Mouse (Mus musculus): ENCODE data around the gene Gtse1. TPM values are rescaled to one million over a fixed set of nuclear protein-coding genes. Genes with fewer than 3 reads are reported as not detected.

Gtse1 gene
- 1 to 10 TPM; 1.4 to 1.7 TPM for total RNA-seq (2021)

DNA sequence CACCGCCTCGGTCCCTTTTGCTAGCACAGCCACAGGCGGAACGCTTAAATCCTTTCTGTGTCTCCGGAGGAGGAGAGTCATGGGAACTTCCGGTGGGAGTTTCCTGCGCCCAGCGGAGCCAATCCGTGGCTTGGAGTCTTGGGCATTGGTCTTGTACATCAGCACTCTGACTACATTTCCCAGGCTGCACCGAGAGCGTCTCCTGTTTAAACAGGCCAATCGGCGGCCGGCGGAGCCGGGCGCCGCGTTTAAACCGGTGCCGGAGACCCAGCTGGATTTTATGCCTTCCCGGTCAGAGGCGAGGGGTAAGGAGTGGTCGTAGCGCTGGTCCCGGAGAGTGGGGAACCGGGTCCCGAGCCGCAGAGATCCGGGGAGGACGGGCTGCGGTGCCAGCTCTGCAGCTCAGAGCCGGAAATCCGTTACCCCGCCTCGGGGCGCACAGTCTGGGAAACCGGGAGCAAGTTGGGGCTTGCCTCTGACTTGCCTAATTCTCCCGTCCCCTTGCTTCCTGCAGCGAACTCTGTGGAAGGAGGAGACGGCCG lies at the start of gene Gtse1:
Gtse1 (plus strand) TSS at position 256 of the 542 bp plus-strand sequence.
- DNase-seq (ENCODE audit: extremely low spot score in 1 of 2, low spot score in 2 of 2), result peak; percentile 96 to 97
- intact Hi-C loops (cut with DNase I), result no loop called here

- intact Hi-C loops (cut with DNase I), result no loop called here
- DNase-seq (ENCODE audit: extremely low spot score in 1 of 2, low spot score in 2 of 2), result no peak
Measured at GRCm38 (mm10) chr15:85810462-85810805, 49.1 kb upstream of the Gtse1 start.

DNA sequence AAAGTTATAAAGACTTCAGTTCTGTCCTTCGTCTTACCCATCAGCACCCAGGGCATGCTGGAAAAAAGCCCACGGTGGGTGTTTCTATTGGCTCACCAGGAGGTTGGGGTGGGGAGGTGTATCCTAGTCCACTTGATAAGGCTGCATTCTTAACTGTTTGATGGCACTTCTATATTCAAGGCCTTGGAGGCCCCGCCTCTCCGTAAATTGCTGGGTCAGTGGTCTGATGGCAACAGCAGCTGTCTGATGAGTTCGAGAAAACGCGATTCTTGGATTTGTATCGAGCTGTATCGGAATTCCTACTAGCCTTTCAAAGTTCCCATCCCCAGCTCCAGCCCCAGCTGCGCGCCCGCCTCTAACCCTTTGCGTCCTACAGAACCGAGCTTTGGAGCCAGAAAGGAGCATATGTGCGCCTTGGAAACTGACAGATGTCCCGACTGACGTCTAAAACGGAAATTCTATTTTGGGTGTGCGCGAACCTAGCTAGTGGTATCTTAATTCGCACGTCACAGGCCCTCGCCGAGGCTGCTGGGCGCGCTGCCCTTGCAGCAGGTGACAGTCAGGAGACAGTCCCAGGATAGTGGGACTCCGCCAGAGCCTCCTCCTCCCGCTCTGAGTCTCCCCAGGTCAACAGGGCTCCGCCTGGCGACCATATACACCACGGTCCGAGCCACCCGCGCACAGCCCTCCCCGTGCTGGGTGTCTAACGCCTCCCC lies 48.6 kb upstream of the Gtse1 start:
- intact Hi-C loops (cut with DNase I), result no loop called here
- peak; percentile 67 to 80 for DNase-seq (ENCODE audit: extremely low spot score in 1 of 2, low spot score in 2 of 2)

GRCm38 (mm10) chr15:85811535-85812277 lies 47.8 kb upstream of the Gtse1 start, which contains the start of gene Cdpf1:
Gene Cdpf1, minus strand, starts transcription at chr15:85811697.
- DNase-seq (ENCODE audit: extremely low spot score in 1 of 2, low spot score in 2 of 2), result peak; percentile 98
- intact Hi-C loops (cut with DNase I), result no loop called here

GRCm38 (mm10) chr15:85813428-85813827 lies 46.1 kb upstream of the Gtse1 start:
- no peak for DNase-seq (ENCODE audit: extremely low spot score in 1 of 2, low spot score in 2 of 2)
- intact Hi-C loops (cut with DNase I), result no loop called here

- intact Hi-C loops (cut with DNase I), result no loop called here
- peak in 1 of 2 experiments; percentile 72 for DNase-seq (ENCODE audit: extremely low spot score in 1 of 2, low spot score in 2 of 2)
Measured at GRCm38 (mm10) chr15:85821203-85822010, 38.1 kb upstream of the Gtse1 start, which contains the start of gene Pkdrej. Gene Pkdrej, minus strand, starts transcription at chr15:85821734.

DNA sequence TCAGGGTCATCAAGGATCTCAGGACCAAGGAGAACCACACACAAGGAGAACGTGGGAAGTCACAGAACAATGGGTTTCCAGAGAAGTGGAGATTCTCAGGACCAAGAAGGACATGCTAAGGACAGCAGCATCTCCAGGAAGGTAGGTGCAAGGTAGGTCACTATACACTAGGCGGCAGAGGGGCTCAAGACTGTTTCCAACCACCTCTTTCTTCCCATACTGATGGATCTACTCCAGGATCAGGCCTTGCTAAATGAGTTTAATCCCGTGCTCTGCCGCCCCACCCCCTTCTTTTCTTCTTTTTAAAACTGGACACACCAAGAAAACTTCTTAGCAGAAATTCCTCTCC lies 37.6 kb upstream of the Gtse1 start:
- no peak for DNase-seq (ENCODE audit: extremely low spot score in 1 of 2, low spot score in 2 of 2)
- intact Hi-C loops (cut with DNase I), result no loop called here

GRCm38 (mm10) chr15:85826676-85827075 lies 32.9 kb upstream of the Gtse1 start:
- DNase-seq (ENCODE audit: extremely low spot score in 1 of 2, low spot score in 2 of 2), result no peak
- intact Hi-C loops (cut with DNase I), result no loop called here

- DNase-seq (ENCODE audit: extremely low spot score in 1 of 2, low spot score in 2 of 2), result no peak
- intact Hi-C loops (cut with DNase I), result no loop called here
Measured at GRCm38 (mm10) chr15:85828071-85828470, 31.5 kb upstream of the Gtse1 start.

DNA sequence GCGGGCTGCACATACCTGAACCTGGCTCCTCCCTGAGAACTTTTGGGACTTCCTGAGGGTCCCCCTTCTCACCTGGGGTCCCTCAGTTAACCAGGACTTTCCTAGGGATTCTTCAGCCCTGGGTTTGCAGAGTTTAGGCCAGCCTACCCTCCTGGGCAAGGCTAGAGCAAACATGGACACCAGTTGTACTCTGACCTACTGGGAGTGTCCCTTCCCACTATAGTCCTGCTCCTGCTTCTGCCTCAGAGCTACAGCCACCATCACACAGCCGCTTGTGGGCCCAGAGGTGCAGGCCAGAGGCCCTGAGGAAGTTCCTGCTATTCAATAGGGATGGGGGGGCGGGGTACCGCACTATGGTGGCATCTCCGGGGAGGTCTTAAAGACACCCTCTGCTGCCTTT lies 30.1 kb upstream of the Gtse1 start:
- intact Hi-C loops (cut with DNase I), result no loop called here
- no peak for DNase-seq (ENCODE audit: extremely low spot score in 1 of 2, low spot score in 2 of 2)

DNA sequence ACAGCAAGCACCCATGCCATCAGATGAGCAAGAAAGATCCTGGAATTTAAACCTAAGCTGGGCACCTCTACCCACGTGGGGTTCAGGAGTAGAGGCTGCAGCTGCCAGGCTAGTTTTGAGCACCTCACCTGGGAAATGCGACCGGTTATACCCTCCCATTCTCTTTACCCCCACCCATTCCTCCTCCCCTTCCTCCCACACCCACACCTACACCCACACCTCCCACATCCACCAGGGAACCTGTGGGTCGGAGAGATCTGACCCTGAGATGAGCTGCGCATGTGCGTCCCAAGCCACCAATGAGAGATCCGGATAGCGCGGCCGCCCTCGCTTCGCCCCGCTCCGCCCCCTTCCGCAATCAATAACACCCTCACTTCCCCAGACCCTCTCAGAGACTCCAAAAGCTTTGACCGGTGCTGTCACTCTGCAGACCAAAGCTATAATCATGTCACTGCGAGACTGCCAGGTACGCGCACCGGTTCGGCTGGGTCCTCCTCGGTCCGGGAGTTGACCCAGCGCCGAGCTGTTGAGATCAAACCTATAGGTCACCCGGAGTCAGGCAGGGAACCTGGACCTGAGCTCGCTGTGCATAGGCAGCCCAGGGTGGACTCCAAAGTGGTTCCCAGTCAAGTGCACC lies 27.5 kb upstream of the Gtse1 start, which contains the start of gene Ttc38:
Ttc38 (plus strand) TSS at position 353 of the 637 bp plus-strand sequence.
- intact Hi-C loops (cut with DNase I), result no loop called here
- peak; percentile 75 to 88 for DNase-seq (ENCODE audit: extremely low spot score in 1 of 2, low spot score in 2 of 2)

DNA sequence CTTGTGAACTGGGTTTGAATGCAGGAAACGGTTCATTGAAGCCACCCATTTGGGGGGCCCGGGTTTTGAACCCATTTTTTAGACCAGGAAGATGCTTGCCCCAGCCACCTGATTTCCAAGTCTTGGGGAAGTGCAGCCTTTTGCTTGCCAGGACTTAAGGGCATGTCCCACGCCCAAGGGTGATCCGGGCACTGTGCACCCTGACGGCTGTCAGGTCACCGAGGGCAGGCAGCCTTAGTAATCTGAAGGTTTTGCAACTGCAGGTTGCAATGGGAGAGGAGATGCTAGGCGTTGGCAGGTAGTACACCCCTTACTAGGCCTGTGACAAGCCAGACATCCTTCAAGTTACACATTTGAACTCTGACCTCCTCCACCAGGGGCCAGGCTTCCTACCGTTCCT lies 26.9 kb upstream of the Gtse1 start:
- intact Hi-C loops (cut with DNase I), result no loop called here
- DNase-seq (ENCODE audit: extremely low spot score in 1 of 2, low spot score in 2 of 2), result no peak

DNA sequence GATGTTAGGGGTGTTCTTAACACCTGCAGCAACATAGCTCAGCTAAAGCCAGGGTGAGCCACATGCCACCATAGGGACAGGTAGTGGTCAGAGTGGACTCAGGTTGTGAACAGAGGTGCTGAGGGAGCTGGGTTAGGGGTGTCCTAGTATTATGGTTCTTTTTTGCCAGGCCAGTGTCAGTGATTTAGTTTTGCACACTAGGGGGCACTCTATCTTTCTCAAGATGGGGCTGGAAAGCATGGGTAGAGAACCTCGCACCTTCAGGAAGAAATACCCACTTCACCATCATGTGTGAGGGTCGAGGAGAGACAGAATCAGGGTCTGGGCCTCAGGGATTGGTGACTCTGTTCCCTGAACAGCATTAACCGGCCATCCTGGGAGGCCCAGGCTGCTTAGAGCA lies 24.2 kb upstream of the Gtse1 start:
- intact Hi-C loops (cut with DNase I), result no loop called here
- no peak for DNase-seq (ENCODE audit: extremely low spot score in 1 of 2, low spot score in 2 of 2)

GRCm38 (mm10) chr15:85836887-85837286 lies 22.7 kb upstream of the Gtse1 start:
- intact Hi-C loops (cut with DNase I), result no loop called here

GRCm38 (mm10) chr15:85840983-85841382 lies 18.6 kb upstream of the Gtse1 start:
- no peak for DNase-seq (ENCODE audit: extremely low spot score in 1 of 2, low spot score in 2 of 2)
- intact Hi-C loops (cut with DNase I), result no loop called here

More at GRCm38 (mm10) chr15:85836887-85837286, 22.7 kb upstream of the Gtse1 start:
- DNase-seq (ENCODE audit: extremely low spot score in 1 of 2, low spot score in 2 of 2), result no peak

GRCm38 (mm10) chr15:85841796-85842360 lies 17.7 kb upstream of the Gtse1 start:
- intact Hi-C loops (cut with DNase I), result no loop called here
- no peak for DNase-seq (ENCODE audit: extremely low spot score in 1 of 2, low spot score in 2 of 2)

DNA sequence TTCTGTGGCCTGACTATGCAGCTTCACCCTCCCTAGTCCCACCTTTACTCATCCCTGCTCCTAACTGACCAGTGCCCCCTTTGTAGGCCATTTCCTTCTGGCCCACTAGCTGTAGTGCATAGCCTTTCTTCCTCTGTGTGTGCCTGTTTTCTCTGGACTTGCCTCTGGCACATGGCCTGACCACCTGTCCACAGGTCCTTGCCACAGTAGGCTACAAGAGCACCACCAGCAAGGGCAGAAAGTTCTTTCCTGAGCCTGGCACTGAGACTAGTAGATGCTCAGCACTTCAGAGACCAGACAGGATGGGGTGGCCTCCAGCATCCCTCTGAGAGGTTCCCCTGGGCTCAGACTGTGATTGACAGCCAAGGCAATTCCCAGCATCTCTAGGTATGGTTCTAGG lies 14.5 kb upstream of the Gtse1 start:
- intact Hi-C loops (cut with DNase I), result no loop called here
- DNase-seq (ENCODE audit: extremely low spot score in 1 of 2, low spot score in 2 of 2), result no peak

- intact Hi-C loops (cut with DNase I), result no loop called here
- DNase-seq (ENCODE audit: extremely low spot score in 1 of 2, low spot score in 2 of 2), result no peak
Measured at GRCm38 (mm10) chr15:85851656-85852392, 7.7 kb upstream of the Gtse1 start.

Data from left cerebral cortex, postnatal 10 days (tissue).